Mouse (Mus musculus): Measurements from ENCODE around the gene Nlk. TPM values are rescaled to one million over a fixed set of nuclear protein-coding genes. Genes with fewer than 3 reads are reported as not detected.
A peak's percentile ranks its signal among the peaks of the same experiment; 100 is the strongest.

The Nlk gene
- polyA plus RNA-seq (2016; fragmentation: Nextera tagmentation; extraction: Ambion mirVana), result 32.3 and 32.8 TPM in 2 replicates

DNA sequence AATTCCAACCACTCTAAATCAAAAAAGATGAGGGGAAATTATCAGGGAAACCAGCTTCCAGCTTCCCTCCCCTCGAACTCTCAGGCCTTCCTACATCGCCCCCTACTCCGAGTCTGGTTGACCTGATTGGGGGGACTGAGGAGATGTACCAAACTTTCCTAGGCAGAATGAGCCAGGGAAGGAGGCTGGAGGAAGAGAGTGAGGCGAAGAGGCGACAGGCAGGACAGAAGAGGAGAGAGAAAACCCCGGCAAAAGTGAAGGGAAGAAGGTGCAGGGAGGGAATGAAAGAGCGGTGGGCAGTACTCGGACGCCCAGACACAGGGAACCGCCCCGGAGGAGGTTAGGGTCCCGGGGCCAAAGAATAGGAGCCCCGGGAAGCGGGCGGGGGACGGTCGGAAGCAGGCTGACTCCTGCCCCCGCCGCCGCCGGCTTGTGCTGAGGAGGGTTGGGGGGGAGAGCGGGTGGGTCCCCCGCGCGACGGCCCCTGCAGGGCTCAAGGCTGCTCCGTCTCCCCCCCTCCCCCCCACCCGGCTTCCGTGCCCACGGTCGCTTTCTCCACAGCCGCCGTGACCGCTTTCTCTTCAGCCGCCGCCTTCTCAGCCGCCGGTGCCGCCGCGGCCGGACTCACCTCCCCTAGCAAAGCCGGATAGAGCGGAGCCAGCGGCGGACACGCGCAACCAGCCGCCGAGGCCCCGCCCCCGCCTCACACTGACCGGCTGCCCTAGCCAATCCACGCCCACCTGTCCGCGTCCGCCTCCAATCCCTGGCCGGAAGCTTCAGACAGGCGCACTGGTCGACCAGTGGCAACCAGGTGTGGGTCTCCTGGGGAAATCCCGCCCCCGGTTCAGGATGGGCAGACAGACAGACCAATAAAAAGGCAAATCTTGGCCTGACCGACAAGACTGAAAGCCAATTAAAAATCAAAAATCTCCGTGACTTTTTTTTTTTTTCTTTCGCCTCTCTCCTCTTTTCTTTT lies at the start of gene Nlk:
TSS of gene Nlk (minus strand) at position 597 of the 976 bp plus-strand sequence.
- peak within 1 kb of the TSS; percentile 88 for H3K27ac ChIP-seq
- H3K4me2 ChIP-seq, result peak within 1 kb of the TSS; percentile 80
- peak within 1 kb of the TSS; percentile 91 for H3K4me3 ChIP-seq (replicated peaks)
- peak within 1 kb of the TSS; percentile 95 for H3K9ac ChIP-seq
- WGBS, result under 1% methylated on average over 55 of the region's 65 CpGs
- no peaks in the 10 kb centered on the region for H3K9me3 ChIP-seq
- peaks cover 31% of the 10 kb centered on the region for H3K4me1 ChIP-seq
- ATAC-seq (ENCODE audit: low FRiP score), result peak; percentile 100
- H3K27me3 ChIP-seq, result 0 out of 2 replicates have a peak, but pooled peaks cover 4% of the 10 kb centered on the region
- peaks cover 5% of the 10 kb centered on the region; the same call in 1 of the 2 replicates for H3K36me3 ChIP-seq (replicated peaks)

GRCm38 (mm10) chr11:78746264-78746663 lies 49.1 kb upstream of the Nlk start:
- no peak overlapping the region for H3K4me3 ChIP-seq (replicated peaks)
- H3K4me1 ChIP-seq, result peaks cover 23% of the 10 kb centered on the region
- H3K27ac ChIP-seq, result no peak overlapping the region
- H3K36me3 ChIP-seq (replicated peaks), result peaks cover 19% of the 10 kb centered on the region
- no peaks in the 10 kb centered on the region for H3K27me3 ChIP-seq
- H3K9ac ChIP-seq, result no peak overlapping the region
- no peaks in the 10 kb centered on the region for H3K9me3 ChIP-seq
- 94% methylated on average over 7 of the region's 7 CpGs for WGBS
- no peak overlapping the region for H3K4me2 ChIP-seq
- no peak for ATAC-seq (ENCODE audit: low FRiP score)

- Histone ChIP-seq H3K27me3 (no peaks in the 10 kb centered on the region), H3K4me1 (peaks cover 15% of the 10 kb centered on the region), H3K9ac (no peak overlapping the region), H3K4me2 (no peak overlapping the region), H3K36me3 (replicated peaks) (peaks cover 19% of the 10 kb centered on the region), H3K9me3 (no peaks in the 10 kb centered on the region), H3K27ac (no peak overlapping the region), H3K4me3 (replicated peaks) (no peak overlapping the region)
- no peak for ATAC-seq (ENCODE audit: low FRiP score)
- 65% methylated on average over 4 of the region's 4 CpGs for WGBS
Observed at GRCm38 (mm10) chr11:78745475-78745874, 48.3 kb upstream of the Nlk start.

- Histone ChIP-seq H3K4me1 (peaks cover 10% of the 10 kb centered on the region), H3K27ac (no peak overlapping the region), H3K4me3 (replicated peaks) (no peak overlapping the region), H3K36me3 (replicated peaks) (no peaks in the 10 kb centered on the region), H3K9ac (no peak overlapping the region), H3K4me2 (no peak overlapping the region), H3K27me3 (no peaks in the 10 kb centered on the region), H3K9me3 (no peaks in the 10 kb centered on the region)
- 75% methylated on average over 3 of the region's 3 CpGs for WGBS
- ATAC-seq (ENCODE audit: low FRiP score), result no peak
Observed at GRCm38 (mm10) chr11:78742461-78742860, 45.3 kb upstream of the Nlk start.

- Histone ChIP-seq H3K36me3 (replicated peaks) (no peaks in the 10 kb centered on the region), H3K9me3 (no peaks in the 10 kb centered on the region), H3K9ac (no peak overlapping the region), H3K4me1 (peaks cover 15% of the 10 kb centered on the region), H3K27me3 (no peaks in the 10 kb centered on the region), H3K4me3 (replicated peaks) (no peak overlapping the region), H3K27ac (no peak overlapping the region), H3K4me2 (no peak overlapping the region)
- ATAC-seq (ENCODE audit: low FRiP score), result no peak
- WGBS, result 45% methylated on average over 7 of the region's 7 CpGs
Observed at GRCm38 (mm10) chr11:78741958-78742357, 44.8 kb upstream of the Nlk start.

- H3K36me3 ChIP-seq (replicated peaks), result no peaks in the 10 kb centered on the region
- no peaks in the 10 kb centered on the region for H3K9me3 ChIP-seq
- H3K4me1 ChIP-seq, result peaks cover 23% of the 10 kb centered on the region
- ATAC-seq (ENCODE audit: low FRiP score), result no peak
- no peak overlapping the region for H3K9ac ChIP-seq
- H3K27ac ChIP-seq, result no peak overlapping the region
- H3K4me3 ChIP-seq (replicated peaks), result no peak overlapping the region
- no peaks in the 10 kb centered on the region for H3K27me3 ChIP-seq
- no peak overlapping the region for H3K4me2 ChIP-seq
Observed at GRCm38 (mm10) chr11:78739361-78739760, 42.2 kb upstream of the Nlk start.

GRCm38 (mm10) chr11:78736877-78737408 lies 39.8 kb upstream of the Nlk start:
- Histone ChIP-seq H3K4me2 (no peak overlapping the region), H3K36me3 (replicated peaks) (no peaks in the 10 kb centered on the region), H3K27me3 (no peaks in the 10 kb centered on the region), H3K27ac (peak overlapping the region; percentile 15; the same call in 1 of the 2 replicates), H3K4me3 (replicated peaks) (no peak overlapping the region), H3K4me1 (peaks cover 16% of the 10 kb centered on the region), H3K9ac (no peak overlapping the region), H3K9me3 (no peaks in the 10 kb centered on the region)
- 32% methylated on average over 3 of the region's 3 CpGs for WGBS
- peak; percentile 58; the same call in 1 of the 2 replicates for ATAC-seq (ENCODE audit: low FRiP score)

DNA sequence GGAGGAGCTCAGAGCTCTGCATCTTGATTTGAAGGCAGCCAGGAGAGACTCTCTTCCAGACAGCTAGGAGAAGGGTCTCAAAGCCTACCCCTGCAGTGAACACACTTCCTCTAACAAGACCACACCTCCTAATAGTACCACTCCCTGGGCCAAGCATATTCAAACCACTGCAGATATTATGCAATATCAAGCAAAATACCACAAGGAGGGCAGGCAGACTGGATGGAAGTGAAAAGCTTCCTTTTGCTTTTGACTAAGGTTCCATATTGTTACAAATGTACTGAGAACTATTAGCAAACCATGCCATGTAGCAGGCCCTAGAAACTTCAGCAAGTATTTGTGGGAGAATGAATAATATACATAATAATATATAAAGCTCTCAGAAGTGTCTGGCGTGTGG lies 38.0 kb upstream of the Nlk start:
- Histone ChIP-seq H3K4me2 (no peak overlapping the region), H3K27ac (no peak overlapping the region), H3K27me3 (no peaks in the 10 kb centered on the region), H3K9ac (no peak overlapping the region), H3K9me3 (no peaks in the 10 kb centered on the region), H3K4me3 (replicated peaks) (no peak overlapping the region), H3K36me3 (replicated peaks) (no peaks in the 10 kb centered on the region), H3K4me1 (peaks cover 16% of the 10 kb centered on the region)
- no peak for ATAC-seq (ENCODE audit: low FRiP score)
- 88% methylated on average over 1 of the region's 1 CpGs for WGBS

DNA sequence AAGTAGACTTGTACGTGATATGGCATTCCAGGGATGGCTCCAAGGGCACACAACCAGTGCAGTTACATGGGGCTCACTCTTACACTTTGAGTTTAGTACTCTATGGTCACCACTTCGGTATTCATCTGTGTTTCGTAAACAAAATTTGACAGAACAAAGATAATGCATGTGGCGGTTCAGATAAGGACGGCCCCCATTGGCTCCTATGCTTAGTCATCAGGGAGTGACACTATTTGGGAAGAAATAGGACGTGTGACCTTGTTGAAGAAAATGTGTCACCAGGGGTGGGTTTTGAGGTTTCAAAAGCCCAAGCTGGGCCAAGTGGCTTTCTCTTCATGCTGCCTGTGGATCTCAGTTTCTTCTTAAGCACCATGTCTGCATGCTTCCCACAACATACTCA lies 35.4 kb upstream of the Nlk start:
- no peak overlapping the region for H3K4me3 ChIP-seq (replicated peaks)
- no peaks in the 10 kb centered on the region for H3K27me3 ChIP-seq
- H3K9ac ChIP-seq, result no peak overlapping the region
- H3K4me1 ChIP-seq, result peaks cover 14% of the 10 kb centered on the region
- H3K27ac ChIP-seq, result no peak overlapping the region
- no peaks in the 10 kb centered on the region for H3K9me3 ChIP-seq
- 92% methylated on average over 6 of the region's 6 CpGs for WGBS
- no peak for ATAC-seq (ENCODE audit: low FRiP score)
- no peaks in the 10 kb centered on the region for H3K36me3 ChIP-seq (replicated peaks)
- no peak overlapping the region for H3K4me2 ChIP-seq

GRCm38 (mm10) chr11:78730902-78731301 lies 33.7 kb upstream of the Nlk start:
- 38% methylated on average over 2 of the region's 2 CpGs for WGBS
- Histone ChIP-seq H3K9ac (no peak overlapping the region), H3K4me3 (replicated peaks) (no peak overlapping the region), H3K4me2 (no peak overlapping the region), H3K36me3 (replicated peaks) (no peaks in the 10 kb centered on the region), H3K27me3 (no peaks in the 10 kb centered on the region), H3K27ac (no peak overlapping the region), H3K4me1 (no peaks in the 10 kb centered on the region), H3K9me3 (no peaks in the 10 kb centered on the region)
- no peak for ATAC-seq (ENCODE audit: low FRiP score)

DNA sequence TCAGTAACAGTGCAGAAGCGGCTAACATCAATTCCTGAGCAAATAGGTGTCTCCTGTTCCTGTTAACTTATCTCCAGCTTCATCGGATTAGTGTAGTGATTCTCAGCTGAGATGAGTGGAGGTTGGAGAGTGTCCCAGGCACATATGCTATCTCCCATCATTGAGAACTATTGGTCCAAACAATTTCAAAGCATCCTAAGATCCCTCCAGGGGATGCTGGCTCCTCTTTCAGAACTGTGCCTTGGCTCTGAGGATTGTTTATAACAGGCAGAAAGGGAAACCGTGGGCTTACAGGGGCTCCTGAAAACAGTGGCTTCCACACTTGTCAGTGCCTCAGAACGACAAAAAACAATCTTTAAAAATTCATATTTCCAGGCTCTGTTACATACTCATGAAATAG lies 30.9 kb upstream of the Nlk start:
- no peak overlapping the region for H3K4me3 ChIP-seq (replicated peaks)
- H3K27ac ChIP-seq, result no peak overlapping the region
- no peaks in the 10 kb centered on the region for H3K36me3 ChIP-seq (replicated peaks)
- H3K4me1 ChIP-seq, result no peaks in the 10 kb centered on the region
- no peaks in the 10 kb centered on the region for H3K27me3 ChIP-seq
- H3K4me2 ChIP-seq, result no peak overlapping the region
- H3K9ac ChIP-seq, result no peak overlapping the region
- ATAC-seq (ENCODE audit: low FRiP score), result no peak
- 83% methylated on average over 4 of the region's 4 CpGs for WGBS
- H3K9me3 ChIP-seq, result no peaks in the 10 kb centered on the region

DNA sequence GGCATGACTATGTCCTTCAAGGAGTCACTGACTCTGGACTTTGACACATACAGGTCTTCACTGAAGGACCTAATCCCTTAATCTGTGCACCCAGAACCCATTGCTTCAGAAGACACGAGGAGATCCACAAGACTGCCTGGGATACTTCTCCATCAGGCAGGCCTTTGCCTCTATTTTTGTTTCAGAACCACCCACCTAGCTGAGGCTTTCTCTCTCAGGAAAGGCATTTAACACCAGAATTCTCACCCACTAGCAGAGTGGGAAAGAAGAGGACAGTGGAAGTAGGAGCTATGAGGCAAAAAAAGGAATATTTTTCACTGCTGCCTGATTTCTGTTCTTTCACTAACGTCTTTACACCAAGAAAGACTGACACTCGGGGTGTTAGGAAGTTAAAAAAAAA lies 29.2 kb upstream of the Nlk start:
- no peak for ATAC-seq (ENCODE audit: low FRiP score)
- no peak overlapping the region for H3K4me3 ChIP-seq (replicated peaks)
- H3K27ac ChIP-seq, result no peak overlapping the region
- WGBS, result 82% methylated on average over 3 of the region's 3 CpGs
- no peaks in the 10 kb centered on the region for H3K36me3 ChIP-seq (replicated peaks)
- H3K4me2 ChIP-seq, result no peak overlapping the region
- H3K9ac ChIP-seq, result no peak overlapping the region
- no peaks in the 10 kb centered on the region for H3K27me3 ChIP-seq
- H3K4me1 ChIP-seq, result no peaks in the 10 kb centered on the region
- H3K9me3 ChIP-seq, result no peaks in the 10 kb centered on the region
